Mouse (Mus musculus) right cerebral cortex, postnatal 25 days (tissue): Measurements from ENCODE around the gene Fkbpl.

ENCODE experiments used
- DNase-seq: peaks from one replicate; pipeline ENCODE4 v3.0.0; 2022

Fkbpl gene

GRCm38 (mm10) chr17:34648141-34648890, 3.8 kb downstream of the Fkbpl start:
- DNase-seq, result no peak

- no peak for DNase-seq
These were observed 4.7 kb downstream of the Fkbpl start for GRCm38 (mm10) chr17:34649106-34649864.

GRCm38 (mm10) chr17:34650781-34651180, 6.2 kb downstream of the Fkbpl start:
- DNase-seq, result no peak

- no peak for DNase-seq
These were observed 7.1 kb downstream of the Fkbpl start for GRCm38 (mm10) chr17:34651507-34652221.

GRCm38 (mm10) chr17:34652546-34652945, 8.0 kb downstream of the Fkbpl start:
- no peak for DNase-seq

GRCm38 (mm10) chr17:34652985-34653384, 8.4 kb downstream of the Fkbpl start:
- DNase-seq, result no peak

- DNase-seq, result no peak
These were observed 9.3 kb downstream of the Fkbpl start for GRCm38 (mm10) chr17:34653746-34654285.

- no peak for DNase-seq
These were observed 9.8 kb downstream of the Fkbpl start for GRCm38 (mm10) chr17:34654392-34654791.

GRCm38 (mm10) chr17:34655160-34655559, 10.6 kb downstream of the Fkbpl start:
- no peak for DNase-seq

- DNase-seq, result peak; percentile 64
These were observed 11.0 kb downstream of the Fkbpl start for GRCm38 (mm10) chr17:34655581-34655991.

- no peak for DNase-seq
These were observed 12.1 kb downstream of the Fkbpl start for GRCm38 (mm10) chr17:34656666-34657065.

- no peak for DNase-seq
These were observed 12.7 kb downstream of the Fkbpl start for GRCm38 (mm10) chr17:34657271-34657670.

GRCm38 (mm10) chr17:34658145-34658544, 13.6 kb downstream of the Fkbpl start:
- DNase-seq, result no peak

GRCm38 (mm10) chr17:34658591-34658990, 14.0 kb downstream of the Fkbpl start:
- DNase-seq, result no peak

GRCm38 (mm10) chr17:34659181-34659896, 14.8 kb downstream of the Fkbpl start:
- DNase-seq, result no peak

GRCm38 (mm10) chr17:34659897-34660214, 15.3 kb downstream of the Fkbpl start:
- no peak for DNase-seq

GRCm38 (mm10) chr17:34660259-34660820, 15.8 kb downstream of the Fkbpl start:
- no peak for DNase-seq

GRCm38 (mm10) chr17:34661121-34661591, 16.6 kb downstream of the Fkbpl start:
- DNase-seq, result no peak

- DNase-seq, result no peak
These were observed 17.9 kb downstream of the Fkbpl start for GRCm38 (mm10) chr17:34662468-34662867.

- DNase-seq, result no peak
These were observed 18.4 kb downstream of the Fkbpl start for GRCm38 (mm10) chr17:34662978-34663377.

- DNase-seq, result no peak
These were observed 19.0 kb downstream of the Fkbpl start for GRCm38 (mm10) chr17:34663558-34663957.

GRCm38 (mm10) chr17:34664472-34664871, 19.9 kb downstream of the Fkbpl start:
- no peak for DNase-seq
